Mouse (Mus musculus) thymus, postnatal 25 days (tissue): Measurements from ENCODE around the gene Pgls.

Experiments used
- DNase-seq: peaks from one replicate; pipeline ENCODE4 v3.0.0; 2022

Gene Pgls

DNA sequence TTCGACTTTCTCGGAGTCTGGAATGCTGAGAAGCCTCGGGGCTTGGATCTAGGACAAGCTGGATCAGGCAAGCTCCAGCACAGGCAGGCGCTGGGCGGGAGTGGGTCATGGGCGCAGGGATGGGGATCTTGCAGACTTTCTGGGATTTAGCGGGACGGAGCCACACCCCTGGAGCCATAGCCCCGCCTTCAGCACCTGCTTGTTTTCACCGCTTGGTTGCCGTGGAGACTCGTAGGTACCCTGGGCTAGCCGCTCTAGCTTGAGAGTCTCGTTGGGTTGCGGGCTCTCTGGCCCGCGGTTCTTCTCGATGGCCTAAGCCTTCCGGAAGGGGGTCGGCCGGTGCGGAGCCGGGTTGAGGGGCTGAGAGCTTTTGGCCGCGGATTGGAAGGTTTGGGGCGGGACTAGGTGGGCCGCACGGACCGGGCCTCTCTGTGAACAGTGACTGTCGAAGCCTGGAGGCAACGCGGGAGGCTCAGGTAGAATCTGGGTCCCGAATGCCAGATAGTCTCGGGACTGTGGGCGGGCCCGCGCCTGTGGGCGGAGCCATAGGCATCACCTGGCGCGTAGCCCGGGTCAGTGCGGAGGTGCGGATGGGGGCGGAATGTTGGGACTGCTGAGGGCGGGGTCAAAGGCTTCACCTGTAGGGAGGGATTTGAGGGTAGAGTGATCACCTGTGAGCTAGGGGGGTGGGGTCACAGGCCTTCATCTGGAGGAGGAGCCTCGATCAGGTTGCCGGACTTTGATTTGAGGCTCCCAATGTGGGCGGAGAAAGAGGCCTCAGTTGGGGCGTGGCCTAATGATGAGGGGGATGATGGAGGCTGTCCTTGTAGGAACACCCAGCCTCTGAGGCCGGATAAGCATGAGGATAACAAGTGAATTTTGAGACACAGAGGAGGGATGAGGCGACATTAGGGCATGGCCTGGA lies 22.3 kb upstream of the Pgls start:
- peak; percentile 58 for DNase-seq

DNA sequence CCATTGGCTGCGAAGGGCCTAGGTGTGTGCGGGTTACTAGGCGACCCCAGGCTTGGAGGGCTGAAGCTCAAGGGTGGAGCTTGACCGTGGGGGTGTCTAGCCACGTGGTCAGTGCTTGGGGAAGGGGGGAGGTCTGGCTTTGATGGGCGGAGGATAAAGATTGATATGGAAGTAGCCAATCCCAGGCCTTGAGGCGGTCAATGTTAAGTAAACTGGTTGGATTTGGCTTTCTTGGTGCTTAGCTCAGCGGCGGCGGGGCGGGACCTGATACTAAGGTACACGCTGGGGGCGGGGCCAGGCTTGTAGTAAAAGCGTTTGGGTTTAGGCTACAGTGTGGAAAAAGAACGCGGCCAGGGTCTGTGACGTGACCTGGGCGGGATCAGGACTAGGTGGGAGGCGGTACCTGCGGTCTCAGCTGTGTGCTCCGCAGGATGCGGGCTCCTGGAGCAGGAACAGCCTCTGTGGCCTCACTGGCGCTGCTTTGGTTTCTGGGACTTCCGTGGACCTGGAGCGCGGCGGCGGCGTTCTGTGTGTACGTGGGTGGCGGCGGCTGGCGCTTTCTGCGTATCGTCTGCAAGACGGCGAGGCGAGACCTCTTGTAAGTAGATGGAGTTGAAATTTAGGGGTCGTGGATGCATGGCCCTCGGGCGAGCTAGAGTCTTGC lies 21.6 kb upstream of the Pgls start:
- peak; percentile 88 for DNase-seq

DNA sequence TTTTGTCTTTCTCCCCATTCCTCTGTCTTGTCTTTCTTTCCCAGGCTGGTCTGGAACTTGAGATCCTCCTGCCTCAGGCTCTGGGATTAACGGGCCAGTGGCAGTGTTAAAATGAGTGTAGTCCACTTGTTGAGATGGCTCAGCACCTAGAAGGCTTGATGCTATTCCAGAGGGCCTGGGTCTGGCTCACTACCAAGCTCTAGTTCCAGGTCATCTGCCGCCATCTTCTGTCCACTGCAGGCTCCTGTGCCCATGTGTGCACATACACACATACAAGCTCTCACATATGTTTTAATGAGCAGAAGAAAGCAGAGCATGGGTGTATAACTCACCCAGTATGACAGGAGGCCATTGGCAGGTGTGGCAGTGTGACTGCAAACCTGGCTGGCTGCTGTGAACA lies 19.9 kb upstream of the Pgls start:
- DNase-seq = no peak

GRCm38 (mm10) chr8:71572847-71573633 lies 18.9 kb upstream of the Pgls start:
- DNase-seq = no peak

- no peak for DNase-seq
Measured at GRCm38 (mm10) chr8:71574426-71574825, 17.6 kb upstream of the Pgls start.

- no peak for DNase-seq
Measured at GRCm38 (mm10) chr8:71575020-71575419, 17.0 kb upstream of the Pgls start.

DNA sequence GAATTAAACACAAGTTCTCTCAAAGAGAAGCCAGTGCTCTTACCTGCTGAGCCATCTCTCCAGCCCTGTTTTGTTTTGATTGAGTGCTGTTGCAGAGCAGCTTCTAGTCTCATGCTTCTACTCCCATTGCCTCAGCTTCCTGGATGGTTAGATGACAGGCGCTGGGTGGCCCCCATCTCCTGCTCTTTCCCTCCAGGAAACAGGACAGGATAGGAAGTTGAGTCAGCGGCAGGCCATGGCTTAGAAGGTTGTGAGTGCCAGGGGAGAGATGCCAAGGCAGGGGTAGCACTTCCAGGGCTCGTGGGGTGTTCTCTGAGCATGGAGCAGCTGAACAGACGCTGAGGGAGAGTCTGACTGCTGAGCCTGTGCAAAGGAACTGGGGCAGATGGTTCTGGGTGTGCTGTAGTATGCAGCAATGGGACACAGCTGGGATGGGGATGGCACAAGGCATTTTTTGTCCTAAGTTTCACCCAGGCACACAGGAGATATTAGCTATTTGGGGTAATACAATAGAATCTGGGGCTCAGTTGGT lies 14.1 kb upstream of the Pgls start:
- DNase-seq = no peak

DNA sequence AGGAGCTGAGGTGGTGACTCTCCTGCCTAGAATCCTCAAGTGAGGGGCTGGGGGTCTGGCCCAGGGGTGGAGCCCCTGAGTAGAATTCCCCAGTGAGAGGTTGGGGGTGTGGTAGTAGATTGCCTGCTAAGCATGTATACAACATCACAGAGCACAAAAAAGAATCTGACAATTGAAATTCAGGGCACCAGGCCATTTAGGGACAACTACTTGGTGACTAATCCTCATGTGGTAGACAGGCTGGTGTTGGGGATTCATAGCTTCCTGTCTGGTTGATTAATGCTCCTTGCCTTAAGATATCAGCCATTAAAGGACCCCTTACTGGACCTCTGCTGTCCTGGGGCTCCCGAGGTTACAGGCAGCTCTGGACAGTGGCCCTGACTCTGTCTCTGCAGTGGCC lies 13.0 kb upstream of the Pgls start:
- DNase-seq = no peak

DNA sequence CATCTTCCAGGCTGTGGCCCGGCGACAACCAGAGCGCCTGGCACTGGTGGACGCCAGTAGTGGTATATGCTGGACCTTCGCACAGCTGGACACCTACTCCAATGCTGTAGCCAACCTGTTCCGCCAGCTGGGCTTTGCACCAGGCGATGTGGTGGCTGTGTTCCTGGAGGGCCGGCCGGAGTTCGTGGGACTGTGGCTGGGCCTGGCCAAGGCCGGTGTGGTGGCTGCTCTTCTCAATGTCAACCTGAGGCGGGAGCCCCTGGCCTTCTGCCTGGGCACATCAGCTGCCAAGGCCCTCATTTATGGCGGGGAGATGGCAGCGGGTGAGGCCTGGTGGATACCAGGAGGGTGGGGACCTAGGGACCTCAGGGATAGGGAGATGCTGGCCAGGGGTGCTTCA lies 12.5 kb upstream of the Pgls start:
- no peak for DNase-seq

DNA sequence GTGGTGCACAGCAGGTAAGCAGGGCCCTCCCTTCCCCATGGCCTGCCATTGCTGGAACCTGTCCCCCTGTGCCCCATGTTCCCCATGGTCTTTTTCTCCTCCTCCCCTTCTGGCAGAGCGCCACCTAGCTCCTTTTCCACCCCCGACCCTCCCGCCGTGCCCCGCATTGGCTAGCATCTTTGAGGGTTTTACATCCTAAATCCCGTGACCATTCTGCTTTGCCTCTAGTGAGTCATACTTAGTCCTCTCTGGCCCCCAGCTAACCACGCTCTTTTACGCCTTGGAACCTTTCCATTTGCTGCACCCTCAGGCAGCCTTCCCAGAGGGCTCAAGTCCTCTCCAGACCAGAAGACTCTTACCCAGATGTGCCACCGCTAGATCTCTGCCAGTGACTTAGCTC lies 11.8 kb upstream of the Pgls start:
- DNase-seq = no peak

DNA sequence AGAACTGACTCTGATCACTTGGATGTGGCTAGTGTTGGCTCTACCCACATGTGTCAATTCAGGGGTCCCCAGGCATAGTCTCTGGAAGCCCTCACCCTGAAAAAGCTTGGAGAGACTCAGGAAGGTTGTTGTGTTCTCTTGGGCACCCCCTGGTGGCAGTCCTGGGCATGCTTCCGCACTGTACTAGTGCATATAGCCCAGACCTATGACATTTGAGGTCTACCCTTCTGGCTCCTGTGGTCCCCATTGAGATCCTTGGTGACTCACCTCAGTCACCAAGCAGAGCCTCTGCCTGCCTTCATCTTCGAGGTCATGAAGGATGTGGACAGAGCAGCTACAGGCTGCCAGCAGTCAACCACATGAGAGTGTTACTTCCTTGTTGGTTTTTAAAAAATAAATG lies 5.1 kb upstream of the Pgls start:
- peak; percentile 59 for DNase-seq

DNA sequence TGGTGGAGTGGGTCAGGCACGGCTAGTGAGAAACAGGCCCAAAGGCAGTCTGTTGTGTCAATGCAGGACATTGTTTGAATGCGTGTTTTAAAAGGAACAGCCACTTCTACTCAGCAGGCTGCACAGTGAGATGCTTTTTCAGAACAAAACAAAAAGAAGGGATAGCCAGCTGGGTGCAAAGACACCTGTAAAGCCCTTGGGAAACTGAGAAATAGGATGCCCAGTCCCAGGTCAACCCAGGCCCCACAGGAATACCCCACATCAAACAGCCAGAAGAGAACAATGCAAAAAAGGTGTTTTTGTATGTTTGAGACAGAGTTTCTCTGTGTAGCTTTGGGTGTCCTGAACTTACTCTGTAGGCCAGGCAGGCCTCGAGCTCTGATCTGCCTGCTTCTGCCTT lies 3.2 kb upstream of the Pgls start:
- no peak for DNase-seq

- DNase-seq = no peak
Measured at GRCm38 (mm10) chr8:71591017-71591416, 959 bp upstream of the Pgls start.

- DNase-seq = peak; percentile 82
Measured at GRCm38 (mm10) chr8:71592374-71593170, 596 bp downstream of the Pgls start.

DNA sequence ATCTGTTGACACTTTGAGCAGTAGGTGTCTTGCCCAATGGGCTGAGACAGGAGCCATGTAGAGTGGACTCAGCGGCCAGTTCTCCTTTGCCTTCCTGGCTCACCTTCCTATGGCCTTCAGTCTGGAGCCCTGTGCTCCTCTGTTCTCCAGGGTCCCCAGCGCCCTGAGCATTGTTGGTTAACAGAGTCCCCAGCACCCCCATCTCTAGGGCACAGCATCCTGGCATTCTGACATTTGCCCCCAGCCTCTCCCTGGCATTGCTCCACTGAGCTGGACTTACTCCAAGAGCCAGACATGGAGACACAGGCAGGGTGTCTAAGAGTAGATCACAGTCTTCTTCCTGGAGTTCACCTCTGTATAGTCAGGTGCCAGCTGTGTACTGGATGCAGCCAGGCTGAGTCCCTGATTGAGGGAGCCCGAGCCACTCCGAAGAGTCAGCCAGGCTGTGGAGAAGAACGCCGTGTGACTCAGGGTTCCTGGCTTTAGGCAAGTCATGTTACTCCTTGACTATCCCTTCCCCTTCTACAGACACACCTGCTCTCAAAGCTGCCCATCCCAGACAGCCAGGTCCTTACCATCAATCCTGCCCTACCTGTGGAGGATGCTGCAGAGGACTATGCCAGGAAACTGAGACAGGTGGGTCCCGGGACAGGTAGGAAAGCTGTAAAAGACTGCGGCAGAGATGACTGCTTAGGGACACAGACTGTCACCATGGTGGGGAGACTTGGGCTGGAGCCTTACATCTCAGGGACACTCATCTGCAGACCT lies 1.8 kb downstream of the Pgls start:
- DNase-seq = no peak

DNA sequence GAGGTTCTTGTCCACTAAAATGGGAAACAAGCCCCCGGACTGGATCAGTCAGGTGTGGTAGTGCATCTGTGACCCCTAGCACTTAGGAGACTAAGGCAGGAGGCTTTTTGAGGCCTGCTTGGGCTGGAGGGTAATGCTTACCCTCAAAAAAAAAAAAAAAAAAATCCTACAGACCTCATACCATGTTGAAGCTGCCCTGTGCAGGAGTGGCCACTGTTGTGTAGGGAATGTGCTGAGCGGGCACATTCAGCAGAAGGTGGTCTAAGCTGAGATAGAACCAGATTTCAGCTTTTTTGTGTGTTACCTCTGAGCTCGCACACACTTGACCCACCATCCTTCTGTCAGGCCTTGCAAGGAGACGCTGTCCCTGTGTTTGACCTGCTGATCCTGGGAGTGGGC lies 2.3 kb downstream of the Pgls start:
- DNase-seq = no peak

- peak; percentile 94 for DNase-seq
Measured at GRCm38 (mm10) chr8:71595862-71596261, 3.9 kb downstream of the Pgls start.

DNA sequence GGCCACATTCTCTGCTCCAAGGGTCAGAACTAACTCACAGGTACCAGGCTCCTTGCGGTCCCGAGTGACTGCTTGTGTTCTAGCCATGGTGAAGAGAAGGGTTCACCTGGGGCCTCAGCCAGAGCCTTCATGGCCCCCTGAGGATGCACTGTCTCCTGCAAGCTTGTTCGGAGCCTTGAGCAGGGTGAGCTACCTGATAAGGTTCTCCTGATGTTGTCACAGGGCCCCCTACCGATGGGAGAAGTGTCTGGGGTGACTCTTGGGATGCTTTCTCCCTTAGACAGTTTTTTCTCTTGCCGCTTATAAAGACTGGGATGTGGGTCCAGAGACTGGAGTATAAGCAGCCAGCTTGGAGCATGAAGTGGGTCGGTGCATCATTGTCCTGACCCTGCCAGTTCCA lies 4.4 kb downstream of the Pgls start:
- DNase-seq = no peak

- peak; percentile 36 for DNase-seq
Measured at GRCm38 (mm10) chr8:71596798-71597197, 4.8 kb downstream of the Pgls start.

DNA sequence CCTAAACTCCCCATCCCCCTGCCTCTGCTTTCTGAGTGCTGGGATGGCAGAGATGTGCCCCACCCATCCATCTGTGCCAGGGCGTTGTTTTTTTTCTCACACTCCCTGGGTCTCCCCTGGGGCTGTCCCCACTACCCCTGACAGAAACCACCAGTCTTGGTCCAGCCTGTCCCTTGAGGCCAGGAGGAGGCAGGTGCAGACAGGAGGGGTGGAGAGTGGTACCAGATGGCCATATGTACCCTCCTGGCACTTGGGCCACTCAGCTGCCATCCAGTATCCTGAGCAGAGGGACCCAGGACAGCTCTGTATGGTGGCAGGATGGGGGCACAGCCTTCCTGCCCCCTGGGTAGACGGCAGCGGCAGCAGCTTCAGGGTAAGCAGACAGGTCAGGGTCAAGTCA lies 5.5 kb downstream of the Pgls start, which contains the start of gene Fam129c:
TSS of gene Fam129c (plus strand) at position 198 of the 400 bp plus-strand sequence.
- DNase-seq = no peak

- no peak for DNase-seq
Measured at GRCm38 (mm10) chr8:71598375-71598774, 6.4 kb downstream of the Pgls start.

DNA sequence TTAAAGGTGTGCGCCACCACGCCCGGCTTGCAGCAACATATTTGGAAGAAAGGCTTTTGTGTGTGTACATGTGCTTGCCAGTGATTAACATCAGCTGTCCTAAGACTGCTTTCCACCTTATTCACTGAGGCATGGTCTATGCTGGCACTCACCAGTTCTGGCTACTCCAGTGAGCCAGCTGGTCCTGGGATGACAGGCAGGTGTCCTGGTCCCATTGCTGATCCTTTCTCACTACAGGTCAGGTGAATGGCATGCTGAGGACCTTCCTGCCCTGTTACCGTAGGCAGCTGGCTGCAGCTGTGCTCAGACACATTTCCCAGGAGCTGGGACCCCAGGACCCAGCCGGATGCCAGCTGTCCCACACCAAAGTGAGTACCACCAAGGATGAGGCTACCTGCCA lies 6.9 kb downstream of the Pgls start:
- DNase-seq = no peak
